Mouse (Mus musculus): ENCODE results near the gene Ugp2. TPM values are rescaled to one million over a fixed set of nuclear protein-coding genes. Genes with fewer than 3 reads are reported as not detected.

The Ugp2 gene
- 59.1 and 61.2 TPM in 2 replicates for polyA plus RNA-seq (2015; fragmentation: Nextera tagmentation; extraction: Ambion mirVana)

GRCm38 (mm10) chr11:21371122-21371806, at the start of gene Ugp2:
Gene Ugp2 (minus strand): TSS chr11:21371201.
- Histone ChIP-seq H3K27me3 (no peaks in the 10 kb centered on the region), H3K4me2 (replicated peaks) (peak within 1 kb of the TSS; percentile 69), H3K27ac (peak within 1 kb of the TSS; percentile 79), H3K4me1 (replicated peaks) (peaks cover 23% of the 10 kb centered on the region), H3K9me3 (no peaks in the 10 kb centered on the region), H3K4me3 (replicated peaks) (peak within 1 kb of the TSS; percentile 86), H3K36me3 (no peaks in the 10 kb centered on the region), H3K9ac (replicated peaks) (peak within 1 kb of the TSS; percentile 83)
- peak; percentile 98 for ATAC-seq
- WGBS, result 5% methylated on average over 38 of the region's 38 CpGs

DNA sequence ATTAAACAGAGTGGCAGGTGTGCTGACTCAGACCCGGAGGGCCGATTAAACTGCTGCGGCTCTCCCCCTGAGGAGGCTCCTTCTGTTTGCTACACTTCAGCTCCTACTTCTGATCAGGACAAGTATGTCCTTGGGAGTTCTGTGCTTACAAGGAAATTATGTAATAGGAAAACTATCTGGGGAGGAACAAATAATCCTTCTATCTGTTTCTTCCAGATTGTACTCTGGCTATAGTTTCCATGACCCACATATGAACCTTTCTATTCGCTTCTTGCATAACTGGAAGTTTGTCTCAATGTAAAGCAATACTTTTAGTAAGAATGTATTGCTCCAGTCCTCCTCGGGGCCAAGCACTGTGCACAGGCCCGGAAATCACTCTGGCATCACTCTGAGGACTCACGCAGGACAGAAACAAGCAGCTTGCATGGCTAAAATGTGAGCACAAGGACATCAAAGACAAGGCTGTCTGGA, 43.9 kb upstream of the Ugp2 start:
- H3K4me3 ChIP-seq (replicated peaks), result no peak overlapping the region
- 56% methylated on average over 7 of the region's 7 CpGs for WGBS
- no peak overlapping the region for H3K27ac ChIP-seq
- H3K4me1 ChIP-seq (replicated peaks), result no peaks in the 10 kb centered on the region
- no peaks in the 10 kb centered on the region for H3K9me3 ChIP-seq
- ATAC-seq, result no peak
- no peaks in the 10 kb centered on the region for H3K36me3 ChIP-seq
- no peaks in the 10 kb centered on the region for H3K27me3 ChIP-seq
- H3K9ac ChIP-seq (replicated peaks), result no peak overlapping the region
- H3K4me2 ChIP-seq (replicated peaks), result no peak overlapping the region

DNA sequence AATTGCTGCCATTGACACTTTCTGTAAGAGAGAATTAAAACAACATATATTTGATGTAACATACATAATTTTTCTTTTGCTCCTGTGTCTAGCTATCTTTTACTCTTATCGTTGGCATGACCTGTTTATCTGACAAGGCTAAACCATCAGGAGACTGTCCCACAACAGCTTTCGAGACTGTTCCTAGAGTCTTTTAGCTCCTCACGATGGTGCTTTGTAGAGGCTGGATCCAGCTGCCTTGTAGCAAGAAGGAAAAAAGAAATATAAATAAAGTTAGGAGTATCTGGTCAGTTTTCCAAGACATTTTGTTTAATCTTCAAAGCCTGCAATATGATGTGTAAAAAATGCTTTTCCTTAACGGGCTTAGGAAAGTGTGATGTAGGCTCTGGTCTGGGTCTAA, 35.7 kb upstream of the Ugp2 start:
- 94% methylated on average over 4 of the region's 4 CpGs for WGBS
- Histone ChIP-seq H3K27me3 (no peaks in the 10 kb centered on the region), H3K36me3 (no peaks in the 10 kb centered on the region), H3K9ac (replicated peaks) (no peak overlapping the region), H3K4me2 (replicated peaks) (no peak overlapping the region), H3K4me1 (replicated peaks) (no peaks in the 10 kb centered on the region), H3K9me3 (no peaks in the 10 kb centered on the region), H3K4me3 (replicated peaks) (no peak overlapping the region), H3K27ac (no peak overlapping the region)
- ATAC-seq, result no peak

- no peak overlapping the region for H3K4me2 ChIP-seq (replicated peaks)
- no peaks in the 10 kb centered on the region for H3K4me1 ChIP-seq (replicated peaks)
- H3K9ac ChIP-seq (replicated peaks), result no peak overlapping the region
- WGBS, result 86% methylated on average over 1 of the region's 1 CpGs
- H3K4me3 ChIP-seq (replicated peaks), result no peak overlapping the region
- no peaks in the 10 kb centered on the region for H3K27me3 ChIP-seq
- ATAC-seq, result no peak
- H3K36me3 ChIP-seq, result no peaks in the 10 kb centered on the region
- H3K9me3 ChIP-seq, result no peaks in the 10 kb centered on the region
- no peak overlapping the region for H3K27ac ChIP-seq
These were observed 35.1 kb upstream of the Ugp2 start for GRCm38 (mm10) chr11:21406141-21406540.

DNA sequence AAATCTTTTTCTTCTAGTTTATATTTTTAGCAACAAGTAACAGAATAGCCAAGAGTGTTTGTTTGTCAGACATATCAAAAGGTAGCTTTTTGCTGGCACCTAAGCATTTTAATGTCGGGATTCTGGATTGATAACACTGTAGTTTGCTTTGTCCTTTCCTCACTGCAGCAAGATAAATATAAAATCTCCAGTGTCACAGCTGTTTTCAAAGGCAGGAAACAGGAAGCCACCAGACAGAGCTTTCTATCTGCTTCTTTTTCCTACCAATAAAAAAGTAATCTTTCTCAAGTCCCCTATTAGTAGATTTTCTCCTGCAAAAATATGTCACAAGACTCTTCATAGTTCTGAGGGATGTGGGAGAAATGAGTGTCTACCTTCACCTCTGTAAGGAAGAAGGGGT, 32.9 kb upstream of the Ugp2 start:
- no peak overlapping the region for H3K9ac ChIP-seq (replicated peaks)
- WGBS, result 84% methylated on average over 1 of the region's 1 CpGs
- H3K9me3 ChIP-seq, result no peaks in the 10 kb centered on the region
- ATAC-seq, result no peak
- no peak overlapping the region for H3K4me3 ChIP-seq (replicated peaks)
- no peaks in the 10 kb centered on the region for H3K4me1 ChIP-seq (replicated peaks)
- H3K27me3 ChIP-seq, result no peaks in the 10 kb centered on the region
- no peak overlapping the region for H3K27ac ChIP-seq
- no peak overlapping the region for H3K4me2 ChIP-seq (replicated peaks)
- H3K36me3 ChIP-seq, result no peaks in the 10 kb centered on the region

DNA sequence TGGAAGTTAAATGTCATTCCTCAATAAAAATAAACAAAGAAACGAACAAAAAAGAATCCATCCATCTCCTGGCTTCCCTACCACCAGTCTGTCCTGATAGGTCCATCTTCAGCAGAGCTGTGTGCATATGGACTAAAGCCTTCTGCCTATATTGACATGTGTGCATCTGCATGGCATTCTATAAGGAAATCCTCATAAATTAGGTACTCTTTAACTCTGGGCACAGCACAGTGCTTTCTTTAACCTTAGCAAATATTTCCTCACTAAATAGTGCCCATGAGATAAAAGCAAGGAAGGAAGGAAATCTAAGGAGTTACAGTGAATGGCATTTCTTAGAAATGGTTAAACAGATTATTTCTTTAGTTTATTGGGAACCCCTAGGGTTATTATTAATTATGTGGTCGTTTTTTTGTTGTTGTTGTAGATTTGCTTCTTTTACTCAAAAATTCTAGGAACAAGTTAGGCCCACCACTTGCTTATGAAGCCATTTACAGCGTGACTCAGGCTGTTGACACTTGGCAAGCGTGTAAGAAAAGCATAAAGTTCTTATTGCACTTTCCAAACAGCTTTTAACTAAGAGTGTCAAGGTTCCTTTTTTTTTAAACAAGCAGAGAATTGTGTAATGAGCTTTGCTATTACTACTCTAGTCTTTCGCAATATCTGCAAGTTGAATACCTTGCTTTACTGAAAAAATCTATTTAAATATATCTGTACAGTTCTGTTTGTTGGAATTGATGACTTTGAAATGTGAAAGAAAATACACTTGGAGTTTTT, 31.7 kb upstream of the Ugp2 start:
- Histone ChIP-seq H3K27me3 (no peaks in the 10 kb centered on the region), H3K36me3 (no peaks in the 10 kb centered on the region), H3K27ac (no peak overlapping the region), H3K9me3 (no peaks in the 10 kb centered on the region), H3K4me3 (replicated peaks) (no peak overlapping the region), H3K4me2 (replicated peaks) (no peak overlapping the region), H3K9ac (replicated peaks) (no peak overlapping the region), H3K4me1 (replicated peaks) (no peaks in the 10 kb centered on the region)
- ATAC-seq, result no peak
- WGBS, result 75% methylated on average over 5 of the region's 5 CpGs

- no peaks in the 10 kb centered on the region for H3K36me3 ChIP-seq
- ATAC-seq, result no peak
- H3K9me3 ChIP-seq, result no peaks in the 10 kb centered on the region
- 89% methylated on average over 2 of the region's 2 CpGs for WGBS
- H3K4me2 ChIP-seq (replicated peaks), result no peak overlapping the region
- H3K4me3 ChIP-seq (replicated peaks), result no peak overlapping the region
- H3K27ac ChIP-seq, result no peak overlapping the region
- no peaks in the 10 kb centered on the region for H3K4me1 ChIP-seq (replicated peaks)
- H3K9ac ChIP-seq (replicated peaks), result no peak overlapping the region
- no peaks in the 10 kb centered on the region for H3K27me3 ChIP-seq
These were observed 30.2 kb upstream of the Ugp2 start for GRCm38 (mm10) chr11:21401248-21401647.

DNA sequence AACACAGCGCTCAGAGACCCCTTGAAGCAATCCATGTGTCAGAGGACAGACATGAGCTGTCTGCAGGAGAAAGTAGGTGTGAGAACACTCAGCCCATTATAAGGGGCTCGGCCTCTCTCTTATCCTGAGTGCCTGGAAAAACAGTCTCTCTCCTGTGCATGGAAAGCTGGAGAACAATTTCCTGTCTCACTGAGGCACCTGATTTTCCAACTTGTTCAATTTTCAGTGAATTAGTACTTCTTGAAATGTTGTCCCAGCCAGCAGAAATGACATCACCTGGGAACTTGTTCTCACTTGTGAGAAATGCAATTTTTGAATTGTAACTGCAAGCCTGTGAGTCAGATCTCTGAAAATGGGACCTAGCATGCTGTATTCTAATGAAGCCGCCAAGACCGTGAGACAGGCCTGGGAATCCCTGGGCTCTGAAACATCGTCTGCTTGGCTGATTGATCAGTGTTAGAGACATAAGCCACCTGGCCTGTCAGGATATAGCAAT, 28.2 kb upstream of the Ugp2 start:
- Histone ChIP-seq H3K9ac (replicated peaks) (no peak overlapping the region), H3K9me3 (no peaks in the 10 kb centered on the region), H3K4me3 (replicated peaks) (no peak overlapping the region), H3K36me3 (no peaks in the 10 kb centered on the region), H3K27me3 (no peaks in the 10 kb centered on the region), H3K27ac (no peak overlapping the region), H3K4me1 (replicated peaks) (no peaks in the 10 kb centered on the region), H3K4me2 (replicated peaks) (no peak overlapping the region)
- 66% methylated on average over 5 of the region's 5 CpGs for WGBS
- ATAC-seq, result no peak

DNA sequence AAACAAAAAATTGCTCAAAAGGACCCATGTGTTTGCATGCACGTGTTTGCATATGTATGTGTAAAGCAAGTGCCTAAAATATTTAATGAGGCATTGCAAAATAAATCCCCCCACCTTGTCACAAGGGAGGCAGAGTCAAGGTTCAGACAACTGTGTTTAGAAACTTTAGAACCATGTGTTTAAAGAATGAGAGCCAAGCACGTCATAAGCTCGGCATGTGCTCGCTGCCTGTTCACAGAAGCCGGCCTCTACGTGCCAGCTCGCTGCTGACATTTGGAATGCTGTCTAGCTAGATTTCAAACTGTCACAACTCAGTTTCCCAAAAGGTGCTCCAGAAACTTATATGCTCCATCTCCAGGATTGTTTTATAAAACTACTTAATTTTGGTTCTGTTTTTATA, 27.5 kb upstream of the Ugp2 start:
- Histone ChIP-seq H3K9ac (replicated peaks) (no peak overlapping the region), H3K4me1 (replicated peaks) (no peaks in the 10 kb centered on the region), H3K36me3 (no peaks in the 10 kb centered on the region), H3K9me3 (no peaks in the 10 kb centered on the region), H3K4me2 (replicated peaks) (no peak overlapping the region), H3K27me3 (no peaks in the 10 kb centered on the region), H3K4me3 (replicated peaks) (no peak overlapping the region), H3K27ac (no peak overlapping the region)
- 74% methylated on average over 7 of the region's 7 CpGs for WGBS
- ATAC-seq, result no peak

- no peaks in the 10 kb centered on the region for H3K36me3 ChIP-seq
- no peak overlapping the region for H3K4me2 ChIP-seq (replicated peaks)
- H3K9ac ChIP-seq (replicated peaks), result no peak overlapping the region
- no peak for ATAC-seq
- no peaks in the 10 kb centered on the region for H3K27me3 ChIP-seq
- WGBS, result 75% methylated on average over 4 of the region's 4 CpGs
- H3K27ac ChIP-seq, result no peak overlapping the region
- H3K9me3 ChIP-seq, result no peaks in the 10 kb centered on the region
- no peak overlapping the region for H3K4me3 ChIP-seq (replicated peaks)
- no peaks in the 10 kb centered on the region for H3K4me1 ChIP-seq (replicated peaks)
These were observed 15.8 kb upstream of the Ugp2 start for GRCm38 (mm10) chr11:21386790-21387189.

- 91% methylated on average over 3 of the region's 3 CpGs for WGBS
- Histone ChIP-seq H3K27me3 (no peaks in the 10 kb centered on the region), H3K4me2 (replicated peaks) (no peak overlapping the region), H3K4me1 (replicated peaks) (peaks cover 15% of the 10 kb centered on the region), H3K9me3 (no peaks in the 10 kb centered on the region), H3K27ac (no peak overlapping the region), H3K4me3 (replicated peaks) (no peak overlapping the region), H3K36me3 (no peaks in the 10 kb centered on the region), H3K9ac (replicated peaks) (no peak overlapping the region)
- ATAC-seq, result no peak
These were observed 3.1 kb upstream of the Ugp2 start for GRCm38 (mm10) chr11:21374096-21374495.

GRCm38 (mm10) chr11:21370399-21371121, 441 bp downstream of the Ugp2 start:
- Histone ChIP-seq H3K4me3 (replicated peaks) (peak overlapping the region; percentile 86), H3K9me3 (no peaks in the 10 kb centered on the region), H3K27me3 (no peaks in the 10 kb centered on the region), H3K4me1 (replicated peaks) (peaks cover 23% of the 10 kb centered on the region), H3K9ac (replicated peaks) (peak overlapping the region; percentile 83), H3K4me2 (replicated peaks) (peak overlapping the region; percentile 69), H3K27ac (peak overlapping the region; percentile 79), H3K36me3 (no peaks in the 10 kb centered on the region)
- WGBS, result under 1% methylated on average over 61 of the region's 69 CpGs
- ATAC-seq, result peak; percentile 94

All from midbrain, embryonic 13.5 days (tissue).